Mouse (Mus musculus) gonadal fat pad, adult 2 months (tissue): Measurements from ENCODE around the gene Gm47995. TPM values are rescaled to one million over a fixed set of nuclear protein-coding genes. Genes with fewer than 3 reads are reported as not detected.
"Not testable (repeated sequence)": the region's sequence is repeated elsewhere in the genome, so short reads cannot be mapped to it uniquely, and the experiment has no call there.

ENCODE experiments used
- DNase-seq: peaks from one replicate; pipeline ENCODE4 v3.0.0-alpha.2; 2012; ENCODE audit warnings: low read depth
- polyA plus RNA-seq: library from polyadenylated mRNA; depleted of rRNA; stranded (reverse); fragments of >200 nt; gene quantifications from 2 replicates; pipeline ENCODE4 v1.2.3, GENCODE M21; 2012

The Gm47995 gene
- polyA plus RNA-seq, 1 experiment: 0.72 TPM

- not testable (repeated sequence) for DNase-seq
Observed at GRCm38 (mm10) chr1:151186879-151187424, 11.3 kb upstream of the Gm47995 start.

GRCm38 (mm10) chr1:151188469-151188868, 9.8 kb upstream of the Gm47995 start:
- no peak for DNase-seq

- not testable (repeated sequence) for DNase-seq
Observed at GRCm38 (mm10) chr1:151192075-151192474, 6.2 kb upstream of the Gm47995 start, which contains the start of gene Gm8947. Gene Gm8947, plus strand, starts transcription at chr1:151192376.

- DNase-seq: not testable (repeated sequence)
Observed at GRCm38 (mm10) chr1:151192739-151193138, 5.5 kb upstream of the Gm47995 start.

GRCm38 (mm10) chr1:151195986-151196385, 2.3 kb upstream of the Gm47995 start:
- not testable (repeated sequence) for DNase-seq

GRCm38 (mm10) chr1:151196690-151197089, 1.6 kb upstream of the Gm47995 start:
- not testable (repeated sequence) for DNase-seq

- not testable (repeated sequence) for DNase-seq
Observed at GRCm38 (mm10) chr1:151200620-151201019, 2.4 kb downstream of the Gm47995 start.

GRCm38 (mm10) chr1:151202771-151203170, 4.5 kb downstream of the Gm47995 start:
- not testable (repeated sequence) for DNase-seq

- not testable (repeated sequence) for DNase-seq
Observed at GRCm38 (mm10) chr1:151203818-151204217, 5.6 kb downstream of the Gm47995 start, which contains the start of gene 3110040M04Rik. Gene 3110040M04Rik, plus strand, starts transcription at chr1:151204121.

- not testable (repeated sequence) for DNase-seq
Observed at GRCm38 (mm10) chr1:151208493-151208892, 10.2 kb downstream of the Gm47995 start.

- not testable (repeated sequence) for DNase-seq
Observed at GRCm38 (mm10) chr1:151208944-151209343, 10.7 kb downstream of the Gm47995 start.

- not testable (repeated sequence) for DNase-seq
Observed at GRCm38 (mm10) chr1:151209824-151210355, 11.6 kb downstream of the Gm47995 start, which contains the start of gene Gm47996. Gene Gm47996, plus strand, starts transcription at chr1:151210131.

GRCm38 (mm10) chr1:151211666-151212065, 13.4 kb downstream of the Gm47995 start:
- DNase-seq: not testable (repeated sequence)

- DNase-seq: no peak
Observed at GRCm38 (mm10) chr1:151214862-151215261, 16.6 kb downstream of the Gm47995 start.

GRCm38 (mm10) chr1:151215985-151216384, 17.7 kb downstream of the Gm47995 start:
- no peak for DNase-seq

- DNase-seq: no peak
Observed at GRCm38 (mm10) chr1:151216417-151216816, 18.2 kb downstream of the Gm47995 start.

- no peak for DNase-seq
Observed at GRCm38 (mm10) chr1:151219045-151219444, 20.8 kb downstream of the Gm47995 start.

- no peak for DNase-seq
Observed at GRCm38 (mm10) chr1:151220098-151220497, 21.9 kb downstream of the Gm47995 start.

GRCm38 (mm10) chr1:151222561-151223267, 24.5 kb downstream of the Gm47995 start:
- no peak for DNase-seq

GRCm38 (mm10) chr1:151223377-151223776, 25.1 kb downstream of the Gm47995 start:
- no peak for DNase-seq

- no peak for DNase-seq
Observed at GRCm38 (mm10) chr1:151224536-151224935, 26.3 kb downstream of the Gm47995 start.

- no peak for DNase-seq
Observed at GRCm38 (mm10) chr1:151227506-151227905, 29.3 kb downstream of the Gm47995 start.
